Mouse (Mus musculus): Measurements from ENCODE around the gene Foxn1. TPM values are rescaled to one million over a fixed set of nuclear protein-coding genes. Genes with fewer than 3 reads are reported as not detected.

The Foxn1 gene
- total and polyA plus RNA-seq, 2 experiments from 2014 or later: not detected

DNA sequence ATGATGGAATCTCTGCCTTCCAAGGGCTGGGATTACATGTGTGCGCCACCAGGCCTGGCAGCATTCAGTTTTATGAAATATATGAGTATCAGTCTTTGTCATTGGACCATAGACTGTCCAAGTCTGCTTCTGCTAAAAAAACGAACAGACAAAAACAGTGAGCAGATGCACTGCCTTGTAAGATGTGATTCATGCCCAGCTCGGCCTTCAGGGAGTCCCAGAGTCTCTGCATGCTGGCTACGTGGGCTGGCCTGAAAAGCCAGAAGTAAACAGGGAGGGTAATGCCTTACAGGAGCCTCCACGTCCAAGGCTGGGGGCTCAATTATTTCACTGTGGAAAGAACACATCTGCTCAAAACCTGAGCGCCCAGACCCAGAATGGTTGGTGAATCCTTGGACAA lies 26.5 kb upstream of the Foxn1 start:
- H3K27ac ChIP-seq: no peak overlapping the region
- H3K36me3 ChIP-seq (ENCODE audit: insufficient read depth, low read length): no peaks in the 10 kb centered on the region
- DNase-seq (ENCODE audit: low spot score) (no peak), ATAC-seq (no peak)
- no peak for TF ChIP-seq CTCF (IDR thresholded peaks at IDR 0.05; ENCODE audit: low read depth)
- no peak overlapping the region for H3K4me2 ChIP-seq (ENCODE audit: low read depth, low read length)
- WGBS: 58% methylated on average over 6 of the region's 6 CpGs
- no peak overlapping the region for H3K9ac ChIP-seq (replicated peaks; ENCODE audit: low read length)
- H3K4me1 ChIP-seq (ENCODE audit: insufficient read depth, low read length): no peaks in the 10 kb centered on the region
- no peaks in the 10 kb centered on the region for H3K27me3 ChIP-seq (ENCODE audit: insufficient read depth, low read length)
- no peaks in the 10 kb centered on the region for H3K9me3 ChIP-seq (ENCODE audit: low read length)
- H3K4me3 ChIP-seq (ENCODE audit: low read length): no peak overlapping the region

DNA sequence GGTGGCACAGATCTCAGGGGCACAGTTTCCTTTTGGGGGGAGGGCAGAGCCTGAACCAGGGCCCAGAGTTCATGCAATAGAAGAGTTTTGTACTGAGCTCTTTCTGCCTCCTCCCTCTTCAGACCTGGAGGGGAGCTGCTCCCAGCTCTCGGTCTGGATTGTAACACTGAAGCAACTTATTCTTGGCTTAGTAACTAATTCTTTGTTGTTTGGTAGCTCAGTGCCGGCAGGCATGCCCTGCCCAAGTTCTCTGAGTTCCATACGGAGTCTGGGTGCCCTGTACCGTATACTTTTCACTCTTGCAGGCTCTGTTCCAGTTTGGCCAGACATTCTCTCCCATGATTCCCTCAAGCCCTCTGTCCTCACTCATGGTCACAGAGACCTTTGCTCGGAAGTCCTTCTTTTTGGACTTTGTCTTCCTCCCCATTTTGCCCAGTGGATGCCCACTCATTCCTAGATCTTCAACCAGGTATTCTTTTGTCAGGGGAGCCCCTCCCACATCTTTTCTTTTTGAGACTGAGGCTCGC lies 26.0 kb upstream of the Foxn1 start:
- Histone ChIP-seq H3K36me3 (ENCODE audit: insufficient read depth, low read length) (no peaks in the 10 kb centered on the region), H3K27me3 (ENCODE audit: insufficient read depth, low read length) (no peaks in the 10 kb centered on the region), H3K4me1 (ENCODE audit: insufficient read depth, low read length) (no peaks in the 10 kb centered on the region), H3K4me2 (ENCODE audit: low read depth, low read length) (no peak overlapping the region), H3K9me3 (ENCODE audit: low read length) (no peaks in the 10 kb centered on the region), H3K4me3 (ENCODE audit: low read length) (no peak overlapping the region), H3K27ac (peak overlapping the region; percentile 41; the same call in 1 of the 2 replicates), H3K9ac (replicated peaks; ENCODE audit: low read length) (no peak overlapping the region)
- no peak for TF ChIP-seq CTCF (IDR thresholded peaks at IDR 0.05; ENCODE audit: low read depth)
- DNase-seq (ENCODE audit: low spot score) (no peak), ATAC-seq (peak; percentile 35; the same call in 1 of the 2 replicates)
- 55% methylated on average over 6 of the region's 6 CpGs for WGBS

DNA sequence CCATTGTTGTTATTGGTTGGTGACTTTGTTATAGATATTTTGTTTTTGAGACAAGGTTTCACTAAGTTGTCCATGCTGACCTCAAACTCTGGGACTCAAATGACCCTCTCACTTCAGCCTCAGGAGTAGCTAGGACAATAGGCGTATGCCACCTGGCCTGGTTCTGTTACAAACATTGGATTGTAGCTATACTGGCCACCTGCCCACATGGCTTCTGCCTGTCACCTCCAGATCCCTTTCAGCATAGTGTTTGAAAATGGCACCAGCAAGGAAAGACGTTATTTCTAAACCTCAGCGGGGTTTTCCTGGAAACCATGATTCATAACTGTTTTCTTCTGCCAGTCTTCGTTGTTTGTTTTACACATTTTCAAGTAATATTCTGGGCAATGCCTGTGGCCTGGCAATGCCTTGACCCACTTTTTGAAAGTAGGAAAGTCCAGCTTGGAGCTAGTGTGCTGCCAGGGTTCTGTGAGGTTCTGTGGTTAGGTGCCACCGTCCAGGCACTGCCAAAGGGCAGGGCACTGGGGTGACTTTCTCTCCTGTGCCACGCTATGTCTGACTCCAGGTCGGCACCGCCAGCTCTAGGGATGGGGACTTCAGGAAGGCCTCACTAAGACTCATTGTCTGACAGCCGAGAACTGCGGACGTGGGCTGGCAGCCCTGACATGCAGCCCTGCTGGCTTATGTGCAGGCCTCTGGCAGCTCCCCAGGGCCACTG lies 25.4 kb upstream of the Foxn1 start:
- TF ChIP-seq CTCF (IDR thresholded peaks at IDR 0.05; ENCODE audit: low read depth): no peak
- peak overlapping the region; percentile 41; the same call in 1 of the 2 replicates for H3K27ac ChIP-seq
- no peak overlapping the region for H3K4me3 ChIP-seq (ENCODE audit: low read length)
- peak; percentile 38 for DNase-seq (ENCODE audit: low spot score)
- H3K9me3 ChIP-seq (ENCODE audit: low read length): no peaks in the 10 kb centered on the region
- H3K4me1 ChIP-seq (ENCODE audit: insufficient read depth, low read length): no peaks in the 10 kb centered on the region
- H3K36me3 ChIP-seq (ENCODE audit: insufficient read depth, low read length): no peaks in the 10 kb centered on the region
- H3K4me2 ChIP-seq (ENCODE audit: low read depth, low read length): no peak overlapping the region
- WGBS: 56% methylated on average over 11 of the region's 11 CpGs
- ATAC-seq: no peak
- H3K27me3 ChIP-seq (ENCODE audit: insufficient read depth, low read length): no peaks in the 10 kb centered on the region
- no peak overlapping the region for H3K9ac ChIP-seq (replicated peaks; ENCODE audit: low read length)

DNA sequence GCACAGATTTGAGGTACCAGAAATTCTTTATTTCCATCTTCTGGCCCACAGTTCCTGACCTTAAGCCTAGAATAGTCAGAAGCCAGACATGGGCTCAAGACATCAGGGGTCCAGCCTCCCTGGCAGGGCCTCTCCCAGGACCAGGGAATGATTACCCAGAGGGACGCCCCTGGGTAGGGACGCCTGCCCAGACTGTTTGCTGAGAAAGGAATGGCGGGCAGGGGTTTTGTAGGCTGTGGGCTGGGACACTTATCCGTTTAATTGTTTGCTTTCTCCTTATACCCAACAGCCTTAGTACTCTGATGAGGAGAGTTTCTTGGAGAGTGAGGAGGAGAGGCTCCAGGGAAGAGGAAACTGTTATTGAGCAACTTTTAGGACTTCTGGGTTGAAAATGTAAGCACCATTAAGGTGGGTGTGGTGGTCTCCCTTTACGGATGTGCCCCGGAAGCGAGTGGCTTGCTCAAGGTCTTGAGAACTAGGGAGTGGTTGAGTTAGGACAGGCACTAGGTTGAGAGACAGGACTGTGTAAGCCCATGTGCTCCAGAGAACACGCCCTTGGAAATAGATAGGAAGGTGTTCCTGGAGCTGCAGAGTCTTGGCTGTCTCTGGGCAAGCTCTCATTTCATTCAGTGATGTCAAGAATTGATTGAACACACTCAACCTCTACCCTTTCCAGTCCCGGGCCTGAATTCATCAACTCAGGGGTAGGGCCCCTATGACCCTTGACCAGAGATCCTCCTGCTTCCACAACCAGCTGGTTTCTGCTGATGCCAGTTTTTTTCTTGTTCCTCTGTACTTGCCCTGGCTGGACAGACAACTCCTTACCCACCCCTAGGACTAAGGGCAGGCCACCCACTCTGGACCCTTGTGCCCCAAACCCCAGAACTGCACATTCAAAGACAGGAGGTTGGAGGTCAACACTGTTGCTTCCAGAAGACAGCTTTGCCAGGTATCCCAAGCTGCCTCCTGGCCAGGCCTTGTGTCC lies 22.2 kb upstream of the Foxn1 start:
- Histone ChIP-seq H3K4me3 (ENCODE audit: low read length) (no peak overlapping the region), H3K9ac (replicated peaks; ENCODE audit: low read length) (no peak overlapping the region), H3K36me3 (ENCODE audit: insufficient read depth, low read length) (no peaks in the 10 kb centered on the region), H3K27ac (no peak overlapping the region), H3K4me1 (ENCODE audit: insufficient read depth, low read length) (no peaks in the 10 kb centered on the region), H3K9me3 (ENCODE audit: low read length) (no peaks in the 10 kb centered on the region), H3K27me3 (ENCODE audit: insufficient read depth, low read length) (no peaks in the 10 kb centered on the region), H3K4me2 (ENCODE audit: low read depth, low read length) (no peak overlapping the region)
- TF ChIP-seq CTCF (IDR thresholded peaks at IDR 0.05; ENCODE audit: low read depth): no peak
- WGBS: 79% methylated on average over 9 of the region's 9 CpGs
- ATAC-seq: no peak
- no peak for DNase-seq (ENCODE audit: low spot score)

DNA sequence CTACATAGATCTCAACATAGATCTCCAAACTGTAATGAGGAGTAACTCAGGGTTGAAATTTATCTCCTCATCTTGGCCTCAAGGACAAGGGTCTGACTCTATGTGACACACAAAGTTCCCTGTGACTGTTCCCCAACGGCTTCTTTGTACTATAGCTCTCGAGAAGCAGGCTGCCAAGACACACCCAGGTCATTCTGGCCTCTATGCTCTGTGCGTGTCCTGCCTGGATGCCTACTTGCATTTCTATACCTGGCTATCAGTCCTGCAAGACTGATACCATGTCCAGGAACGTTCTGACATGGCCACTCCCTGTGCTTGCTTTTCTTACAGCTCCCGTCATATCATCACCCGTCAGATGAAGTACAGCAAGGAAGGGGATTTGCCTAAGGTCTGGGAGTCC lies 15.7 kb upstream of the Foxn1 start:
- no peak for TF ChIP-seq CTCF (IDR thresholded peaks at IDR 0.05; ENCODE audit: low read depth)
- WGBS: 75% methylated on average over 6 of the region's 6 CpGs
- Histone ChIP-seq H3K36me3 (ENCODE audit: insufficient read depth, low read length) (no peaks in the 10 kb centered on the region), H3K27ac (no peak overlapping the region), H3K4me2 (ENCODE audit: low read depth, low read length) (no peak overlapping the region), H3K9ac (replicated peaks; ENCODE audit: low read length) (no peak overlapping the region), H3K27me3 (ENCODE audit: insufficient read depth, low read length) (no peaks in the 10 kb centered on the region), H3K9me3 (ENCODE audit: low read length) (no peaks in the 10 kb centered on the region), H3K4me3 (ENCODE audit: low read length) (no peak overlapping the region), H3K4me1 (ENCODE audit: insufficient read depth, low read length) (no peaks in the 10 kb centered on the region)
- ATAC-seq: no peak
- no peak for DNase-seq (ENCODE audit: low spot score)

DNA sequence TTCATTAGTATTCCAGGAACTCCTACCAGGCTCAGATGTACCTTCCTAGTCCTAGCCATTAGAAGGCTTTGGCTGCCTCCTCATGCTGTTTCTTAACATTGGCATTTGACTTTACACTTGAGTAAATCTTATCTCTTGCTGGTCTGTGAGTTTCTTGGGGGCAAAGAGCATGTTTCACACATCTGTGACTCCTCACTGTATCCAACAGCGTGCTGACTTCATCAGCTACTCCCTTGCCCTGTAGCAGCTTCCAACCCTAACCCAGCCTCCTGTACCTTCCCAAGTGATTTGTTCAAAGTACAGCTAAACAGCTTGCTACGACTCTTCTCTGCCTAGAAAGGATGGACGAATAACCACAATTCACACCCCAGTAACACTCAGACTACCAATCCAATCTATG lies 15.1 kb upstream of the Foxn1 start:
- ATAC-seq: no peak
- 67% methylated on average over 3 of the region's 3 CpGs for WGBS

More for the DNA sequence above, 15.1 kb upstream of the Foxn1 start:
- TF ChIP-seq CTCF (IDR thresholded peaks at IDR 0.05; ENCODE audit: low read depth): no peak
- H3K4me2 ChIP-seq (ENCODE audit: low read depth, low read length): no peak overlapping the region
- H3K27ac ChIP-seq: no peak overlapping the region
- no peak for DNase-seq (ENCODE audit: low spot score)
- no peaks in the 10 kb centered on the region for H3K36me3 ChIP-seq (ENCODE audit: insufficient read depth, low read length)
- no peaks in the 10 kb centered on the region for H3K27me3 ChIP-seq (ENCODE audit: insufficient read depth, low read length)
- no peak overlapping the region for H3K4me3 ChIP-seq (ENCODE audit: low read length)
- H3K4me1 ChIP-seq (ENCODE audit: insufficient read depth, low read length): no peaks in the 10 kb centered on the region
- H3K9ac ChIP-seq (replicated peaks; ENCODE audit: low read length): no peak overlapping the region
- H3K9me3 ChIP-seq (ENCODE audit: low read length): no peaks in the 10 kb centered on the region
